15 mouse cellular contexts compared by ENCODE assay signal in genomic region chr19:26953348-26953747, GRCm38 (mm10).
DNase-seq lines count a peak whose midpoint lies in the region; ATAC-seq lines count a peak whose summit lies in the region.
"Had no signal": no experiment of that assay in that cellular context is flagged by ENCODE, and none has a peak within 500 bp of the region (broad histone marks: within the 10 kb centered on the region; RNA-seq: fewer than 3 reads in every experiment).

No protein-coding gene starts in this region.

- 80% methylated on average over 8 of the region's 8 CpGs for WGBS in heart, embryonic 10.5 days
- 80% methylated on average over 8 of the region's 8 CpGs for WGBS in intestine, embryonic 16.5 days

- intact Hi-C loops in heart, postnatal 25 days (cut with DNase I): no loop called here
- intact Hi-C loops in left cerebral cortex, postnatal 14 days (cut with DNase I): no loop called here
- intact Hi-C loops in left cerebral cortex, postnatal 10 days (cut with DNase I): no loop called here

- H3K9me3 ChIP-seq in heart, embryonic 10.5 days: no peaks in the 10 kb centered on the region
- no peaks in the 10 kb centered on the region for H3K9me3 ChIP-seq in intestine, embryonic 16.5 days (ENCODE audit: control insufficient read depth, low read length)
- H3K9me3 ChIP-seq: embryonic facial prominence, embryonic 13.5 days had no signal

- no peak for ATAC-seq in intestine, embryonic 16.5 days
- no peak for ATAC-seq in CD4-positive, CD25-positive, alpha-beta regulatory T cell, adult 4 months

- no peaks in the 10 kb centered on the region for H3K36me3 ChIP-seq in heart, embryonic 10.5 days
- H3K36me3 ChIP-seq in intestine, embryonic 16.5 days (ENCODE audit: control insufficient read depth, insufficient read depth, low read length): no peaks in the 10 kb centered on the region
- H3K36me3 ChIP-seq: embryonic facial prominence, embryonic 13.5 days had no signal

- H3K4me1 ChIP-seq in heart, embryonic 10.5 days: no peaks in the 10 kb centered on the region
- H3K4me1 ChIP-seq in intestine, embryonic 16.5 days (ENCODE audit: control insufficient read depth, insufficient read depth, low read length): no peaks in the 10 kb centered on the region
- H3K4me1 ChIP-seq: embryonic facial prominence, embryonic 13.5 days had no signal

- no peak overlapping the region for H3K4me2 ChIP-seq in intestine, embryonic 16.5 days (ENCODE audit: low read depth, low read length)
- H3K4me2 ChIP-seq: embryonic facial prominence, embryonic 13.5 days; liver, embryonic 11.5 days had no signal

- H3K27ac ChIP-seq in heart, embryonic 10.5 days: no peak overlapping the region
- no peak overlapping the region for H3K27ac ChIP-seq in intestine, embryonic 16.5 days (ENCODE audit: low read length)
- H3K27ac ChIP-seq: embryonic facial prominence, embryonic 13.5 days had no signal

- H3K9ac ChIP-seq in intestine, embryonic 16.5 days (ENCODE audit: low read depth, low read length): no peak overlapping the region
- H3K9ac ChIP-seq: embryonic facial prominence, embryonic 13.5 days had no signal

- H3K4me3 ChIP-seq in heart, embryonic 10.5 days: no peak overlapping the region
- H3K4me3 ChIP-seq in intestine, embryonic 16.5 days (ENCODE audit: low read length): no peak overlapping the region
- H3K4me3 ChIP-seq: embryonic facial prominence, embryonic 13.5 days had no signal

- H3K27me3 ChIP-seq in heart, embryonic 10.5 days (ENCODE audit: insufficient read depth, poor library complexity, severe bottlenecking): no peaks in the 10 kb centered on the region
- H3K27me3 ChIP-seq in intestine, embryonic 16.5 days (replicated peaks; ENCODE audit: control insufficient read depth, insufficient read depth, low read length): no peaks in the 10 kb centered on the region
- H3K27me3 ChIP-seq: embryonic facial prominence, embryonic 13.5 days had no signal

- peak; percentile 10 for DNase-seq in heart, embryonic 10.5 days (ENCODE audit: low spot score)
- DNase-seq in heart, postnatal 25 days (ENCODE audit: low spot score): no peak
- DNase-seq in left cerebral cortex, postnatal 14 days (ENCODE audit: low spot score in 2 of 2): peak; percentile 29 to 68
- no peak for DNase-seq in left cerebral cortex, postnatal 10 days (ENCODE audit: extremely low spot score in 1 of 2, low spot score in 2 of 2)
- DNase-seq in brain, adult 2 months (ENCODE audit: low read depth, low spot score): peak; percentile 77
- DNase-seq in right cerebral cortex, adult 18-20 months: peak; percentile 14
- DNase-seq: adrenal gland, postnatal 10 days; heart, adult 18-20 months; left cerebral cortex, postnatal 4 days; lung, postnatal 10 days; thymus, postnatal 36 days had no signal

Comparison
In these comparisons a context has a peak if more than half of its experiments do, and no peak if none do; other contexts are left out.
1. DNase-seq: peak in heart, embryonic 10.5 days (single experiment), left cerebral cortex, postnatal 14 days (2 of 2), brain, adult 2 months (single experiment) and right cerebral cortex, adult 18-20 months (single experiment); none in heart, postnatal 25 days (single experiment) and left cerebral cortex, postnatal 10 days (0 of 2).